Mouse (Mus musculus): ENCODE results near the gene Traf7. TPM values are rescaled to one million over a fixed set of nuclear protein-coding genes. Genes with fewer than 3 reads are reported as not detected.

Traf7 gene
- total and polyA plus RNA-seq, 3 experiments = 121 to 261 TPM; not detected in 1

GRCm38 (mm10) chr17:24469910-24470602 lies 57.7 kb downstream of the Traf7 start, which contains the start of the genes E4f1 and Pgp:
Gene E4f1 (minus strand): TSS chr17:24470313.
Gene Pgp (plus strand): TSS chr17:24470392.
- TF ChIP-seq NRF1 (IDR thresholded peaks at IDR 0.05; ENCODE audit: insufficient read depth, low read depth, low read length, poor library complexity, severe bottlenecking) (peak; percentile 69), SIN3A (IDR thresholded peaks at IDR 0.05; ENCODE audit: low read length) (peak; percentile 65), TBP (IDR thresholded peaks at IDR 0.05; ENCODE audit: low read depth, low read length) (peak; percentile 2; the same call in 1 of the 2 replicates), HCFC1 (IDR thresholded peaks at IDR 0.05; ENCODE audit: low read depth, low read length) (peak; percentile 53; the same call in 1 of the 2 replicates), BHLHE40 (IDR thresholded peaks at IDR 0.05; ENCODE audit: borderline replicate concordance, low read depth, low read length) (no peak), E2F4 (IDR thresholded peaks at IDR 0.05; ENCODE audit: borderline replicate concordance, low read depth, low read length) (peak; percentile 55; the same call in 1 of the 2 replicates), ELF1 (IDR thresholded peaks at IDR 0.05; ENCODE audit: low read depth, low read length) (peak; percentile 80), TCF12 (IDR thresholded peaks at IDR 0.05; ENCODE audit: low read depth, low read length) (peak; percentile 44; the same call in 1 of the 2 replicates), POLR2A (IDR thresholded peaks at IDR 0.05; ENCODE audit: control insufficient read depth in 1 of 2, insufficient read depth in 1 of 2, low read depth in 1 of 2, low read length in 2 of 2, poor library complexity in 1 of 2) (peak; percentile 88), ZMIZ1 (IDR thresholded peaks at IDR 0.05; ENCODE audit: low read depth, low read length) (peak; percentile 78), MXI1 (IDR thresholded peaks at IDR 0.05; ENCODE audit: low read depth, low read length) (peak; percentile 30), POLR2AphosphoS2 (IDR thresholded peaks at IDR 0.05; ENCODE audit: low read length) (peak; percentile 72; the same call in 1 of the 2 replicates), MAFK (IDR thresholded peaks at IDR 0.05; ENCODE audit: borderline replicate concordance, low read depth, low read length) (no peak), NELFE (IDR thresholded peaks at IDR 0.05; ENCODE audit: low read depth, low read length) (peak; percentile 68), MYB (IDR thresholded peaks at IDR 0.05; ENCODE audit: low read depth, low read length) (no peak), GABPA (IDR thresholded peaks at IDR 0.05; ENCODE audit: low read depth, low read length) (no peak)
- Histone ChIP-seq H3K9me3 (replicated peaks; ENCODE audit: insufficient read depth, low read length) (no peaks in the 10 kb centered on the region), H3K27ac (ENCODE audit: control insufficient read depth, low read depth, low read length) (peak within 1 kb of the TSS; percentile 88), H3K79me2 (ENCODE audit: control insufficient read depth, insufficient read depth, low read length, poor library complexity) (peaks cover 25% of the 10 kb centered on the region), H3K9ac (ENCODE audit: control insufficient read depth, low read depth, low read length, poor library complexity, severe bottlenecking) (peak within 1 kb of the TSS; percentile 89), H3K27me3 (ENCODE audit: control insufficient read depth in 1 of 2, insufficient read depth in 2 of 2, low read length in 2 of 2) (no peaks in the 10 kb centered on the region), H3K4me3 (ENCODE audit: control insufficient read depth in 1 of 2, insufficient read depth in 1 of 2, low read depth in 2 of 2, low read length in 2 of 2) (peak within 1 kb of the TSS; percentile 70 to 97), H3K4me1 (ENCODE audit: control insufficient read depth in 1 of 2, insufficient read depth in 2 of 2, low read length in 2 of 2) (peaks cover 0 to 12% of the 10 kb centered on the region in 2 experiments; a peak in 3 of 4 replicates), H3K36me3 (ENCODE audit: control insufficient read depth in 1 of 2, insufficient read depth in 2 of 2, low read length in 2 of 2) (peaks cover 0 to 8% of the 10 kb centered on the region in 2 experiments; a peak in 2 of 4 replicates)
- peak; percentile 99 for DNase-seq (ENCODE audit: low read depth, low spot score)

GRCm38 (mm10) chr17:24469336-24469909 lies 58.3 kb downstream of the Traf7 start:
- Histone ChIP-seq H3K27me3 (ENCODE audit: control insufficient read depth in 1 of 2, insufficient read depth in 2 of 2, low read length in 2 of 2) (no peaks in the 10 kb centered on the region), H3K4me1 (ENCODE audit: control insufficient read depth in 1 of 2, insufficient read depth in 2 of 2, low read length in 2 of 2) (peaks cover 0 to 12% of the 10 kb centered on the region in 2 experiments; a peak in 3 of 4 replicates), H3K79me2 (ENCODE audit: control insufficient read depth, insufficient read depth, low read length, poor library complexity) (peaks cover 25% of the 10 kb centered on the region), H3K9me3 (replicated peaks; ENCODE audit: insufficient read depth, low read length) (no peaks in the 10 kb centered on the region), H3K27ac (ENCODE audit: control insufficient read depth, low read depth, low read length) (peak overlapping the region; percentile 88), H3K4me3 (ENCODE audit: control insufficient read depth in 1 of 2, insufficient read depth in 1 of 2, low read depth in 2 of 2, low read length in 2 of 2) (peak overlapping the region; percentile 70 to 90), H3K36me3 (ENCODE audit: control insufficient read depth in 1 of 2, insufficient read depth in 2 of 2, low read length in 2 of 2) (peaks cover 0 to 8% of the 10 kb centered on the region in 2 experiments; a peak in 2 of 4 replicates), H3K9ac (ENCODE audit: control insufficient read depth, low read depth, low read length, poor library complexity, severe bottlenecking) (peak overlapping the region; percentile 82)
- peak; percentile 46 for DNase-seq (ENCODE audit: low read depth, low spot score)
- TF ChIP-seq CTCF (IDR thresholded peaks at IDR 0.05 in 2 of 3, conservative IDR thresholded peaks at IDR 0.05 in 1 of 3; ENCODE audit: control insufficient read depth in 1 of 3, insufficient read depth in 1 of 3, low read depth in 2 of 3, low read length in 3 of 3, poor library complexity in 1 of 3, severe bottlenecking in 1 of 3) (no peak), ZKSCAN1 (IDR thresholded peaks at IDR 0.05; ENCODE audit: low read depth, low read length) (no peak), CHD1 (IDR thresholded peaks at IDR 0.05; ENCODE audit: low read depth, low read length) (no peak), MYC (IDR thresholded peaks at IDR 0.05; ENCODE audit: low read depth, low read length) (peak; percentile 38; the same call in 1 of the 2 replicates), BHLHE40 (IDR thresholded peaks at IDR 0.05; ENCODE audit: borderline replicate concordance, low read depth, low read length) (no peak), TBP (IDR thresholded peaks at IDR 0.05; ENCODE audit: low read depth, low read length) (peak; percentile 97), USF2 (IDR thresholded peaks at IDR 0.05; ENCODE audit: borderline replicate concordance in 1 of 2, insufficient read depth in 1 of 2, low read depth in 1 of 2, low read length in 2 of 2) (no peak), E2F4 (IDR thresholded peaks at IDR 0.05; ENCODE audit: borderline replicate concordance, low read depth, low read length) (peak; percentile 16; the same call in 1 of the 2 replicates), GABPA (IDR thresholded peaks at IDR 0.05; ENCODE audit: low read depth, low read length) (no peak), MYB (IDR thresholded peaks at IDR 0.05; ENCODE audit: low read depth, low read length) (no peak), POLR2AphosphoS2 (IDR thresholded peaks at IDR 0.05; ENCODE audit: low read length) (no peak), CHD2 (IDR thresholded peaks at IDR 0.05; ENCODE audit: low read length) (no peak), TAL1 (IDR thresholded peaks at IDR 0.05; ENCODE audit: low read length) (no peak), RCOR1 (IDR thresholded peaks at IDR 0.05; ENCODE audit: low read depth, low read length) (no peak), MXI1 (IDR thresholded peaks at IDR 0.05; ENCODE audit: low read depth, low read length) (no peak; the same call in 1 of the 2 replicates), ZC3H11A (IDR thresholded peaks at IDR 0.05; ENCODE audit: low read depth, low read length) (no peak)
